Mouse (Mus musculus) forebrain, embryonic 14.5 days (tissue): ENCODE results near the gene Rabgap1l. TPM values are rescaled to one million over a fixed set of nuclear protein-coding genes. Genes with fewer than 3 reads are reported as not detected.

ENCODE experiments used
- ATAC-seq: fragments of 200-750 bp; cut with Nextera tagmentation; 2 replicates; pipeline ENCODE4 v1.8.0; 2017; ENCODE audit warnings: mild to moderate bottlenecking, moderate library complexity
- DNase-seq: peaks from one replicate; pipeline ENCODE4 v3.0.0-alpha.2; 2015; ENCODE audit warnings: low spot score
- H3K27ac ChIP-seq: fragments of 300-500 bp; sonication (generic); 2 replicates; pipeline ENCODE4 v1.5.1; 2014; ENCODE audit warnings: low read depth, mild to moderate bottlenecking, control low read depth, low read length, moderate library complexity
- H3K27me3 ChIP-seq: fragments of 300-500 bp; sonication (generic); replicated peaks from 2 replicates; pipeline ENCODE4 v1.6.1; 2014; ENCODE audit warnings: low read length, control low read depth, mixed read lengths; ENCODE audit not compliant: control insufficient read depth, insufficient read depth
- H3K36me3 ChIP-seq: fragments of 300-500 bp; sonication (generic); 2 replicates; pipeline ENCODE4 v1.6.1; 2014; ENCODE audit warnings: low read length, control low read depth; ENCODE audit not compliant: control insufficient read depth, insufficient read depth
- H3K4me1 ChIP-seq: fragments of 300-500 bp; sonication (generic); 2 replicates; pipeline ENCODE4 v1.6.1; 2014; ENCODE audit warnings: antibody characterized with exemption, low read length, control low read depth; ENCODE audit not compliant: control insufficient read depth, insufficient read depth
- H3K4me2 ChIP-seq: fragments of 300-500 bp; sonication (generic); 2 replicates; pipeline ENCODE4 v1.6.1; 2014; ENCODE audit warnings: mild to moderate bottlenecking, control low read depth, low read length
- H3K4me3 ChIP-seq: fragments of 300-500 bp; sonication (generic); 2 replicates; pipeline ENCODE4 v1.5.1; 2014; ENCODE audit warnings: low read depth, low read length, control low read depth
- H3K9ac ChIP-seq: fragments of 300-500 bp; sonication (generic); 2 replicates; pipeline ENCODE4 v1.6.1; 2014; ENCODE audit warnings: mild to moderate bottlenecking, low read length, control low read depth, moderate library complexity
- H3K9me3 ChIP-seq: fragments of 300-500 bp; sonication (generic); replicated peaks from 2 replicates; pipeline ENCODE4 v1.6.1; 2016; ENCODE audit warnings: low read length, control low read depth, mixed read lengths; ENCODE audit not compliant: control insufficient read depth
- WGBS: fragments of 180-500 bp; shearing (Covaris S2); extraction: QIAGEN DNeasy Blood & Tissue Kit; methylation state at CpG from one replicate; pipeline ENCODE4 v1.1.7; 2014; 5-methylcytosine and 5-hydroxymethylcytosine counted together
- polyA plus RNA-seq: library from polyadenylated mRNA; unstranded; fragments of >200 nt; fragmentation: Nextera tagmentation; extraction: Ambion mirVana; gene quantifications from 2 replicates; pipeline ENCODE4 v1.2.1, GENCODE M21; 2014

The Rabgap1l gene
- polyA plus RNA-seq, 1 experiment from 2014 or later = 25.6 TPM

- H3K36me3 ChIP-seq = no peaks in the 10 kb centered on the region
- no peaks in the 10 kb centered on the region for H3K9me3 ChIP-seq
- no peak overlapping the region for H3K4me2 ChIP-seq
- H3K4me1 ChIP-seq = no peaks in the 10 kb centered on the region; the same call in 1 of the 2 replicates
- no peak overlapping the region for H3K27ac ChIP-seq
- no peaks in the 10 kb centered on the region for H3K27me3 ChIP-seq
- H3K4me3 ChIP-seq = no peak overlapping the region
- peak; percentile 90 for DNase-seq
- ATAC-seq = peak; percentile 92
- H3K9ac ChIP-seq = no peak overlapping the region
- 43% methylated on average over 1 of the region's 1 CpGs for WGBS
These were observed 99.9 kb downstream of the Rabgap1l start for GRCm38 (mm10) chr1:160693094-160693447.

GRCm38 (mm10) chr1:160692224-160693093 lies 100.6 kb downstream of the Rabgap1l start:
- ATAC-seq = peak; percentile 51; the same call in 1 of the 2 replicates
- no peak for DNase-seq
- Histone ChIP-seq H3K27me3 (no peaks in the 10 kb centered on the region), H3K27ac (no peak overlapping the region), H3K9me3 (no peaks in the 10 kb centered on the region), H3K4me2 (no peak overlapping the region), H3K36me3 (no peaks in the 10 kb centered on the region), H3K9ac (no peak overlapping the region), H3K4me3 (no peak overlapping the region), H3K4me1 (no peaks in the 10 kb centered on the region; the same call in 1 of the 2 replicates)
- 90% methylated on average over 6 of the region's 6 CpGs for WGBS

DNA sequence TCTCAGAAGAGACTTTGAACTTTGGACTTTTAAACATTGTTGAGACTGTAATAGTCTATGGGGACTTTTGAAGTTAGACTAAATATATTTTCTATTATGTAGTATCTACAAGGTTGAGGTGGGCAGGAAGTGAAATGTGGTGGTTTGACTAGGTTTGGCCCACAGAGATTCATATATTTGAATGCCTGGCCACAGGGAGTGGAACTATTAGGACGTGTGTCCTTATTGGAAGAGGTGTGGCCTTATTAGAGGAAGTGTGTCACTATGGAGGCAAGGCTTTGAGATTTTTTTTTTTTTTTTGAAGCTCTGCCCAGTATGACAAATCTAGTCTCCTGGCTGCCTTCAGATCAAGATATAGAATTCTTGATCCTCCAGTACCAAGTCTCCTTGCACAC lies 101.8 kb downstream of the Rabgap1l start:
- Histone ChIP-seq H3K4me2 (no peak overlapping the region), H3K27me3 (no peaks in the 10 kb centered on the region), H3K4me1 (no peaks in the 10 kb centered on the region; the same call in 1 of the 2 replicates), H3K9me3 (no peaks in the 10 kb centered on the region), H3K27ac (no peak overlapping the region), H3K9ac (no peak overlapping the region), H3K36me3 (no peaks in the 10 kb centered on the region), H3K4me3 (no peak overlapping the region)
- DNase-seq (no peak), ATAC-seq (no peak)
- WGBS = 89% methylated on average over 1 of the region's 1 CpGs

GRCm38 (mm10) chr1:160690516-160691195 lies 102.4 kb downstream of the Rabgap1l start:
- WGBS = 91% methylated on average over 7 of the region's 7 CpGs
- DNase-seq = no peak
- Histone ChIP-seq H3K36me3 (no peaks in the 10 kb centered on the region), H3K4me3 (no peak overlapping the region), H3K4me1 (no peaks in the 10 kb centered on the region; the same call in 1 of the 2 replicates), H3K9me3 (no peaks in the 10 kb centered on the region), H3K27me3 (no peaks in the 10 kb centered on the region), H3K9ac (no peak overlapping the region), H3K4me2 (no peak overlapping the region), H3K27ac (no peak overlapping the region)
- no peak for ATAC-seq

DNA sequence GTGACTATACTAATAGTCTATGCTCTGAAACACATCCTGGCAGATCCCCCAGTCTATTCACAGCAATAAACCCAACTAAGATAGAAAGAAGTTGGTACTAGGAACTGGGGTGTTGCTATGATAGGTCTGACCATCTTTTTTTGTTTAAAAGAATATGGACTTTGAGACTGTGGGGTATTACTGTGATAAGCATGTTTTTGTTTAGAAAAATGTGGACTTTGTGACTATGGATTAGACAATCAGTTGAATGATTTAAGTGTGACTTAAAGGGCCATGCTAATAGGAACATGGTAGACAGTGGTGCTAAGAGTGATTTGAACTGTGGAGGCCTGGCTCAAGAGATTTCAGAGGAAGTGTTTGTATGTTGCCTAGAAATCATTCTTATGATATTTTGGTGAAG lies 103.5 kb downstream of the Rabgap1l start:
- DNase-seq (no peak), ATAC-seq (no peak)
- Histone ChIP-seq H3K9ac (no peak overlapping the region), H3K27me3 (no peaks in the 10 kb centered on the region), H3K36me3 (no peaks in the 10 kb centered on the region), H3K4me3 (no peak overlapping the region), H3K4me1 (no peaks in the 10 kb centered on the region; the same call in 1 of the 2 replicates), H3K27ac (no peak overlapping the region), H3K4me2 (no peak overlapping the region), H3K9me3 (no peaks in the 10 kb centered on the region)

- no peak overlapping the region for H3K27ac ChIP-seq
- ATAC-seq (no peak), DNase-seq (no peak)
- H3K9ac ChIP-seq = no peak overlapping the region
- no peak overlapping the region for H3K4me2 ChIP-seq
- no peaks in the 10 kb centered on the region for H3K9me3 ChIP-seq
- no peak overlapping the region for H3K4me3 ChIP-seq
- no peaks in the 10 kb centered on the region for H3K36me3 ChIP-seq
- 92% methylated on average over 2 of the region's 2 CpGs for WGBS
- no peaks in the 10 kb centered on the region for H3K27me3 ChIP-seq
- no peaks in the 10 kb centered on the region for H3K4me1 ChIP-seq
These were observed 108.8 kb downstream of the Rabgap1l start for GRCm38 (mm10) chr1:160684251-160684650.

DNA sequence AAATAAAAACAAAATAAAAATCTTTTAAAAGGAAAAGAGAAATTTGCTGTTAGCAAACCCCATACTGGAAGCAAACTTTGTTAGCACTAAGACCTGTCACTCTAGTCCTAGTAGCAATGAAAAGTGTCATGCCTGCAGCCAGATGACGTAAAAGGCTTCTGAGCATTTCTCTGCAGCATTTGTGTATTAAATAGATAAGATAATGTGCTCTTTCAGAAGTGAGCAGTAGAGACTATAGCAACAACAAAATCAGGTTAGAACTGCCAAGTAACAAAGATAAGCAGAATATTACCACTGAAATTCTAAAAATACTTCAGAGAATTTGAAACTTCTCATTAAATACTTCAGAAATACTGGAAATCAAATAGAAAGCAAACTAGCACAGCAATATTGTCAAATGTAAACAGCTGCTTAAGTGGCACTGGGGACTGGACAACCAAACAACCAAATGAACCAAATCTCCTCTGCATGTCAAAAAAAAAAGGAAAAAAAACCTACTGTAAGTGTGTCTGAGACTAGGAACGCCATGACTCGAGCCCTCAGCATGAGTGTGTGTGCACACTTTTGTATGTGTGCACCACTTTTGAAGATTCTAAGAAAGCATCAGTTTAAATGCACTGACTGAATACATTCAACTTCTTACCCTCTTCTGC lies 111.5 kb downstream of the Rabgap1l start:
- DNase-seq (no peak), ATAC-seq (no peak)
- Histone ChIP-seq H3K9ac (no peak overlapping the region), H3K36me3 (no peaks in the 10 kb centered on the region), H3K27me3 (no peaks in the 10 kb centered on the region), H3K4me3 (no peak overlapping the region), H3K27ac (no peak overlapping the region), H3K4me1 (no peaks in the 10 kb centered on the region), H3K4me2 (no peak overlapping the region), H3K9me3 (no peaks in the 10 kb centered on the region)
- WGBS = 87% methylated on average over 3 of the region's 3 CpGs

DNA sequence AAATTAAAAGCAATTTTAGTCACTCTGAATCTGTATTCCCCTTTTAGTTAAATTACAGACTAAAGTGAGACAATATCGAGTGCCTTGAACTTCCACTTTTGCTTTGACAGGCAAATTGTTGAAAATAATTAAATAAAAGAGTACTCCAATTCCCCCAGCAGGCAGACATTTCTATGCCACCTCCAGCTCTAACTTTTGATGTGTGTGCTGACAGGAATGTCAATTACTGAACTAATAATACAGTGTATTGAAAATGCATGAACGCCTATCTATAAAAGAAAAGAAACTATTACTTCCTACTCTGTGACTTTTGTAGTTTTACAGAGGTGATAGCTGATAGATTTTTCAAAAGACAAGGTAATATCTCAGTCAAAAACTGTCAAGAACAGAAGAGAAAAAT lies 118.2 kb downstream of the Rabgap1l start:
- Histone ChIP-seq H3K27me3 (no peaks in the 10 kb centered on the region), H3K4me1 (no peaks in the 10 kb centered on the region), H3K9me3 (no peaks in the 10 kb centered on the region), H3K9ac (no peak overlapping the region), H3K4me3 (no peak overlapping the region), H3K27ac (no peak overlapping the region), H3K4me2 (no peak overlapping the region), H3K36me3 (no peaks in the 10 kb centered on the region)
- WGBS = 61% methylated on average over 2 of the region's 2 CpGs
- DNase-seq (no peak), ATAC-seq (no peak)
